Mouse (Mus musculus) G1E (cell line): ENCODE measurements at regions not wholly inside any gene's neighbourhood (a gene's known extent, or its start where the extent isn't known, plus 50 kb on each side); places are given as distances from the start of the nearest gene placed in this dataset.

Experiments used
- ATAC-seq: 2 replicates; pipeline ENCODE4 v1.8.0; 2016; ENCODE audit warnings: mild to moderate bottlenecking; ENCODE audit not compliant: insufficient number of reproducible peaks, poor library complexity, low FRiP score, severe bottlenecking; ENCODE audit errors: extremely low read depth
- DNase-seq: peaks from one replicate; pipeline ENCODE4 v3.0.0; 2012; ENCODE audit warnings: low spot score
- H3K27me3 ChIP-seq: 2 replicates; pipeline ENCODE4 v1.6.1; 2012; ENCODE audit warnings: mild to moderate bottlenecking, low read length, inconsistent platforms; ENCODE audit not compliant: insufficient read depth
- H3K36me3 ChIP-seq: replicated peaks from 2 replicates; pipeline ENCODE3; 2012; ENCODE audit warnings: mild to moderate bottlenecking, inconsistent platforms
- H3K4me1 ChIP-seq: 2 replicates; pipeline ENCODE4 v1.6.1; 2012; ENCODE audit warnings: low read depth, low read length, inconsistent platforms, mixed read lengths; ENCODE audit not compliant: insufficient read depth
- H3K4me3 ChIP-seq: 2 replicates; pipeline ENCODE4 v1.5.1; 2012; ENCODE audit warnings: low read depth, mild to moderate bottlenecking, inconsistent platforms, low read length, moderate library complexity, mixed read lengths
- H3K9me3 ChIP-seq: replicated peaks from 2 replicates; pipeline ENCODE4 v1.6.1; 2012; ENCODE audit warnings: inconsistent platforms
- CTCF ChIP-seq: IDR thresholded peaks from 2 replicates; pipeline ENCODE4 v1.5.1; 2012; ENCODE audit warnings: low read depth, low read length, inconsistent platforms, mixed read lengths
- GATA1 ChIP-seq: IDR thresholded peaks from 2 replicates; pipeline ENCODE4 v1.6.1; 2012; ENCODE audit warnings: borderline replicate concordance, low read length, inconsistent platforms, mixed read lengths
- GATA2 ChIP-seq: IDR thresholded peaks from 2 replicates; pipeline ENCODE4 v1.6.1; 2012; ENCODE audit warnings: low read depth, low read length, inconsistent platforms, borderline replicate concordance
- POLR2AphosphoS5 ChIP-seq: IDR thresholded peaks from 2 replicates; pipeline ENCODE4 v1.6.1; 2012; ENCODE audit warnings: low read depth, low read length, inconsistent platforms; ENCODE audit not compliant: insufficient replicate concordance
- TAL1 ChIP-seq: conservative IDR thresholded peaks from 2 replicates; pipeline ENCODE4 v1.6.1; 2012; ENCODE audit warnings: low read depth, low read length, inconsistent platforms, mixed read lengths

GRCm38 (mm10) chr13:97646021-97646385 is 114.4 kb downstream of the Gm10260 start:
- H3K27me3 ChIP-seq: peaks cover 48% of the 10 kb centered on the region
- TF ChIP-seq TAL1 (no peak), GATA2 (no peak), CTCF (no peak), POLR2AphosphoS5 (no peak), GATA1 (no peak)
- no peak for DNase-seq
- no peaks in the 10 kb centered on the region for H3K4me1 ChIP-seq
- peaks cover 2% of the 10 kb centered on the region; the same call in 1 of the 2 replicates for H3K9me3 ChIP-seq
- no peaks in the 10 kb centered on the region for H3K36me3 ChIP-seq
- no peak overlapping the region for H3K4me3 ChIP-seq
- no peak for ATAC-seq

GRCm38 (mm10) chr13:97645107-97646020 is 115.1 kb downstream of the Gm10260 start:
- no peaks in the 10 kb centered on the region for H3K9me3 ChIP-seq
- no peak for DNase-seq
- TF ChIP-seq POLR2AphosphoS5 (no peak), TAL1 (no peak), CTCF (no peak), GATA2 (no peak), GATA1 (no peak)
- no peak overlapping the region for H3K4me3 ChIP-seq
- H3K27me3 ChIP-seq: peaks cover 42% of the 10 kb centered on the region
- no peak for ATAC-seq
- H3K4me1 ChIP-seq: no peaks in the 10 kb centered on the region
- H3K36me3 ChIP-seq: no peaks in the 10 kb centered on the region

GRCm38 (mm10) chr13:97640236-97640635 is 120.2 kb downstream of the Gm10260 start:
- TF ChIP-seq POLR2AphosphoS5 (no peak), GATA1 (no peak), TAL1 (no peak), CTCF (no peak), GATA2 (no peak)
- H3K9me3 ChIP-seq: peaks cover 4% of the 10 kb centered on the region
- no peak overlapping the region for H3K4me3 ChIP-seq
- peaks cover 26% of the 10 kb centered on the region for H3K27me3 ChIP-seq
- no peak for DNase-seq
- peaks cover 4% of the 10 kb centered on the region; the same call in 1 of the 2 replicates for H3K4me1 ChIP-seq
- ATAC-seq: no peak
- no peaks in the 10 kb centered on the region for H3K36me3 ChIP-seq

GRCm38 (mm10) chr13:97639656-97640055 is 120.8 kb downstream of the Gm10260 start:
- no peak overlapping the region for H3K4me3 ChIP-seq
- peaks cover 4% of the 10 kb centered on the region for H3K9me3 ChIP-seq
- H3K27me3 ChIP-seq: peaks cover 23% of the 10 kb centered on the region
- no peaks in the 10 kb centered on the region for H3K36me3 ChIP-seq
- no peak for DNase-seq
- peaks cover 4% of the 10 kb centered on the region; the same call in 1 of the 2 replicates for H3K4me1 ChIP-seq
- no peak for ATAC-seq
- no peak for TF ChIP-seq TAL1
- no peak for TF ChIP-seq GATA1
- no peak for TF ChIP-seq GATA2
- no peak for TF ChIP-seq POLR2AphosphoS5
- TF ChIP-seq CTCF: no peak

- Histone ChIP-seq H3K36me3 (no peaks in the 10 kb centered on the region), H3K9me3 (peaks cover 4% of the 10 kb centered on the region), H3K4me1 (peaks cover 4% of the 10 kb centered on the region; the same call in 1 of the 2 replicates), H3K4me3 (no peak overlapping the region), H3K27me3 (peaks cover 28% of the 10 kb centered on the region)
- DNase-seq: no peak
- ATAC-seq: no peak
- TF ChIP-seq TAL1 (no peak), GATA2 (no peak), GATA1 (no peak), POLR2AphosphoS5 (no peak), CTCF (no peak)
Observed at GRCm38 (mm10) chr13:97638457-97639088, 121.9 kb downstream of the Gm10260 start.

- Histone ChIP-seq H3K27me3 (peaks cover 30% of the 10 kb centered on the region), H3K9me3 (peaks cover 4% of the 10 kb centered on the region), H3K4me3 (no peak overlapping the region), H3K36me3 (no peaks in the 10 kb centered on the region), H3K4me1 (peaks cover 4% of the 10 kb centered on the region; the same call in 1 of the 2 replicates)
- ATAC-seq (no peak), DNase-seq (no peak)
- TF ChIP-seq CTCF (no peak), GATA2 (no peak), POLR2AphosphoS5 (no peak), GATA1 (no peak), TAL1 (no peak)
Observed at GRCm38 (mm10) chr13:97637506-97637905, 122.9 kb downstream of the Gm10260 start.
